Mouse (Mus musculus) adrenal gland (tissue): ENCODE data around the gene Mlycd.

Experiments
- intact Hi-C: fragments of 180-260 bp; cut with DNase I; formaldehyde crosslinking; loops from one replicate; pipeline ENCODE4 v1.15.1; 2025

Gene Mlycd

GRCm38 (mm10) chr8:119451131-119451530 lies 56.5 kb downstream of the Mlycd start:
- intact Hi-C loops, result loop anchor here (5.0 kb wide), 1 partner anchor 221 kb away; no protein-coding TSS in a partner anchor

GRCm38 (mm10) chr8:119452919-119453318 lies 58.2 kb downstream of the Mlycd start:
- intact Hi-C loops, result loop anchor here (5.0 kb wide), 1 partner anchor 219 kb away; no protein-coding TSS in a partner anchor

- intact Hi-C loops, result no loop called here
Observed at GRCm38 (mm10) chr8:119456045-119456444, 61.4 kb downstream of the Mlycd start.

GRCm38 (mm10) chr8:119459724-119460123 lies 65.0 kb downstream of the Mlycd start:
- intact Hi-C loops, result no loop called here
